Mouse (Mus musculus): ENCODE measurements around the gene Btbd35f25. TPM values are rescaled to one million over a fixed set of nuclear protein-coding genes. Genes with fewer than 3 reads are reported as not detected.
"Not testable (repeated sequence)": the region's sequence is repeated elsewhere in the genome, so short reads cannot be mapped to it uniquely, and the experiment has no call there.

The Btbd35f25 gene
- polyA plus RNA-seq (2015; fragmentation: Nextera tagmentation; extraction: Ambion mirVana): not detected in 2 replicates

- not testable (repeated sequence) for ATAC-seq; H3K27ac ChIP-seq (ENCODE audit: low read length); H3K9ac ChIP-seq (replicated peaks; ENCODE audit: low read depth); H3K4me3 ChIP-seq (ENCODE audit: low read depth, low read length); DNase-seq (ENCODE audit: low spot score); H3K9me3 ChIP-seq (ENCODE audit: low read length); H3K27me3 ChIP-seq (replicated peaks; ENCODE audit: insufficient read depth, low read length); H3K4me2 ChIP-seq (replicated peaks; ENCODE audit: low read depth, low read length); H3K36me3 ChIP-seq (ENCODE audit: insufficient read depth, low read length); H3K4me1 ChIP-seq (ENCODE audit: insufficient read depth, low read depth, low read length)
- WGBS: 75% methylated on average over 3 of the region's 4 CpGs
These were observed at the start of gene Btbd35f25 for GRCm38 (mm10) chrX:31717056-31717455. Gene Btbd35f25, minus strand, starts transcription at chrX:31717156.

GRCm38 (mm10) chrX:31766255-31766654, 49.3 kb upstream of the Btbd35f25 start:
- ATAC-seq (no peak; the same call in 1 of the 2 replicates), DNase-seq (ENCODE audit: low spot score) (no peak)
- Histone ChIP-seq H3K4me1 (ENCODE audit: insufficient read depth, low read depth, low read length) (no peaks in the 10 kb centered on the region), H3K9me3 (ENCODE audit: low read length) (peaks cover 44% of the 10 kb centered on the region), H3K4me3 (ENCODE audit: low read depth, low read length) (no peak overlapping the region), H3K27ac (ENCODE audit: low read length) (no peak overlapping the region), H3K9ac (replicated peaks; ENCODE audit: low read depth) (no peak overlapping the region), H3K36me3 (ENCODE audit: insufficient read depth, low read length) (no peaks in the 10 kb centered on the region), H3K4me2 (replicated peaks; ENCODE audit: low read depth, low read length) (no peak overlapping the region), H3K27me3 (replicated peaks; ENCODE audit: insufficient read depth, low read length) (no peaks in the 10 kb centered on the region)
- TF ChIP-seq EP300 (IDR thresholded peaks at IDR 0.05): no peak
- no peak for TF ChIP-seq CTCF (IDR thresholded peaks at IDR 0.05)

GRCm38 (mm10) chrX:31764001-31764400, 47.0 kb upstream of the Btbd35f25 start:
- peaks cover 44% of the 10 kb centered on the region for H3K9me3 ChIP-seq (ENCODE audit: low read length)
- WGBS: 76% methylated on average over 1 of the region's 1 CpGs
- no peak overlapping the region for H3K4me3 ChIP-seq (ENCODE audit: low read depth, low read length)
- H3K27ac ChIP-seq (ENCODE audit: low read length): no peak overlapping the region
- TF ChIP-seq CTCF (IDR thresholded peaks at IDR 0.05) (no peak), EP300 (IDR thresholded peaks at IDR 0.05) (no peak)
- no peaks in the 10 kb centered on the region for H3K4me1 ChIP-seq (ENCODE audit: insufficient read depth, low read depth, low read length)
- peak; percentile 67 for DNase-seq (ENCODE audit: low spot score)
- ATAC-seq: no peak
- no peak overlapping the region for H3K4me2 ChIP-seq (replicated peaks; ENCODE audit: low read depth, low read length)
- H3K27me3 ChIP-seq (replicated peaks; ENCODE audit: insufficient read depth, low read length): no peaks in the 10 kb centered on the region
- H3K36me3 ChIP-seq (ENCODE audit: insufficient read depth, low read length): no peaks in the 10 kb centered on the region
- H3K9ac ChIP-seq (replicated peaks; ENCODE audit: low read depth): no peak overlapping the region

- no peaks in the 10 kb centered on the region for H3K27me3 ChIP-seq (replicated peaks; ENCODE audit: insufficient read depth, low read length)
- no peaks in the 10 kb centered on the region for H3K4me1 ChIP-seq (ENCODE audit: insufficient read depth, low read depth, low read length)
- no peak overlapping the region for H3K9ac ChIP-seq (replicated peaks; ENCODE audit: low read depth)
- WGBS: 80% methylated on average over 10 of the region's 10 CpGs
- no peak for ATAC-seq
- no peak overlapping the region for H3K27ac ChIP-seq (ENCODE audit: low read length)
- no peak overlapping the region for H3K4me2 ChIP-seq (replicated peaks; ENCODE audit: low read depth, low read length)
- no peak for DNase-seq (ENCODE audit: low spot score)
- H3K36me3 ChIP-seq (ENCODE audit: insufficient read depth, low read length): no peaks in the 10 kb centered on the region
- TF ChIP-seq EP300 (IDR thresholded peaks at IDR 0.05) (no peak), CTCF (IDR thresholded peaks at IDR 0.05) (no peak)
- no peak overlapping the region for H3K4me3 ChIP-seq (ENCODE audit: low read depth, low read length)
- peaks cover 8% of the 10 kb centered on the region; the same call in 1 of the 2 replicates for H3K9me3 ChIP-seq (ENCODE audit: low read length)
These were observed 28.1 kb upstream of the Btbd35f25 start for GRCm38 (mm10) chrX:31745079-31745478.

GRCm38 (mm10) chrX:31736958-31737357, 20.0 kb upstream of the Btbd35f25 start:
- Histone ChIP-seq H3K4me3 (ENCODE audit: low read depth, low read length) (no peak overlapping the region), H3K4me1 (ENCODE audit: insufficient read depth, low read depth, low read length) (no peaks in the 10 kb centered on the region), H3K9me3 (ENCODE audit: low read length) (peaks cover 8% of the 10 kb centered on the region; the same call in 1 of the 2 replicates), H3K9ac (replicated peaks; ENCODE audit: low read depth) (no peak overlapping the region), H3K36me3 (ENCODE audit: insufficient read depth, low read length) (no peaks in the 10 kb centered on the region), H3K27ac (ENCODE audit: low read length) (no peak overlapping the region), H3K27me3 (replicated peaks; ENCODE audit: insufficient read depth, low read length) (no peaks in the 10 kb centered on the region), H3K4me2 (replicated peaks; ENCODE audit: low read depth, low read length) (no peak overlapping the region)
- TF ChIP-seq CTCF (IDR thresholded peaks at IDR 0.05): no peak
- TF ChIP-seq EP300 (IDR thresholded peaks at IDR 0.05): no peak
- DNase-seq (ENCODE audit: low spot score): no peak
- 68% methylated on average over 6 of the region's 6 CpGs for WGBS
- no peak for ATAC-seq

Other genes starting within 250 kb of the Btbd35f25 start
- not detected in 2 replicates for gene Gm21883, start 142.9 kb downstream of the Btbd35f25 start, polyA plus RNA-seq (2015; fragmentation: Nextera tagmentation; extraction: Ambion mirVana)
- gene Spin2e, start 98.2 kb downstream of the Btbd35f25 start, polyA plus RNA-seq (2015; fragmentation: Nextera tagmentation; extraction: Ambion mirVana): not detected in 2 replicates
- gene Gm21637, start 244.9 kb upstream of the Btbd35f25 start, polyA plus RNA-seq (2015; fragmentation: Nextera tagmentation; extraction: Ambion mirVana): not detected in 2 replicates